In the genomic region with DNA sequence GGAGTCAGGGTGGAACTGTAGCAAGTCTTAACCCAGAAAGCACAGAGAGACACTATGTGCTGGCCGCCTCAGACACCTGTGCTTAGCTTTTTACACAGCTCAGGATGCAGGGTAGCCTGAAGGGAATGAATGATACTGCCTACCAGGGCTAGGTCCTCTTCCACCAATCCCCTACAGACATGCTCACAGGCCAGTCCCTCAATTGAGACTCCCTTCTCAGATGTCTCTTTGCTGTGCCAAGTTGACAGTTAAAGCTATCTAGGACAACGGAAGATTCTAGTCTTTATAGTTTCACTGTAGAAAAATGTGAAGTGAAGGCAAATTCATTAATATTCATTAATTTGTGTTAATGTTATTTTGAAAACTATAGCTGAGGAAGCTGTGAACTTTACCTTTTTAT, we compare ENCODE assay signal across 25 mouse cellular contexts. TPM values are rescaled to one million over a fixed set of nuclear protein-coding genes. Genes with fewer than 3 reads are reported as not detected.
A peak's percentile ranks its signal among the peaks of the same experiment; 100 is the strongest.
DNase-seq lines count a peak whose midpoint lies in the region; ATAC-seq and TF ChIP-seq lines count a peak whose summit lies in the region.
"Had no signal": no experiment of that assay in that cellular context is flagged by ENCODE, and none has a peak within 500 bp of the region (broad histone marks: within the 10 kb centered on the region; RNA-seq: fewer than 3 reads in every experiment).

No protein-coding gene starts in this region.

- peak overlapping the region; percentile 48; the same call in 1 of the 2 replicates for H3K27ac ChIP-seq in liver, embryonic 12.5 days
- no peak overlapping the region for H3K27ac ChIP-seq in liver, embryonic 11.5 days (ENCODE audit: low read depth, low read length)
- H3K27ac ChIP-seq in MEL (ENCODE audit: control insufficient read depth, low read depth, low read length), result peak overlapping the region; percentile 0; the same call in 1 of the 2 replicates
- no peak overlapping the region for H3K27ac ChIP-seq in midbrain, embryonic 11.5 days (ENCODE audit: low read depth, low read length)
- H3K27ac ChIP-seq: embryonic facial prominence, embryonic 12.5 days; embryonic facial prominence, embryonic 15.5 days; heart, embryonic 15.5 days; hindbrain, embryonic 10.5 days; hindbrain, embryonic 13.5 days; intestine, embryonic 15.5 days had no signal

- WGBS in liver, embryonic 12.5 days (ENCODE audit: insufficient replicate concordance), result 84% methylated on average over 2 of the region's 2 CpGs
- WGBS in liver, embryonic 11.5 days, result 73% methylated on average over 2 of the region's 2 CpGs
- 84% methylated on average over 2 of the region's 2 CpGs for WGBS in midbrain, embryonic 11.5 days

- peak; percentile 25 to 46; a peak in 1 of 4 replicates for TF ChIP-seq EP300 in MEL (IDR thresholded peaks at IDR 0.05; ENCODE audit: low read depth in 1 of 2, low read length in 2 of 2)

- ATAC-seq in liver, embryonic 12.5 days, result no peak
- no peak for ATAC-seq in liver, embryonic 11.5 days (replicated peaks; ENCODE audit: low FRiP score)
- no peak for ATAC-seq in midbrain, embryonic 11.5 days (ENCODE audit: low FRiP score)
- ATAC-seq: activated CD4-positive, CD25-positive, alpha-beta regulatory T cell, adult 4 months; CD4-positive, CD25-positive, alpha-beta regulatory T cell, adult 4 months; forebrain, embryonic 14.5 days; forebrain, postnatal 0 days; hindbrain, embryonic 16.5 days; intestine, embryonic 15.5 days had no signal

- TF ChIP-seq CTCF in MEL (IDR thresholded peaks at IDR 0.05 in 2 of 3, conservative IDR thresholded peaks at IDR 0.05 in 1 of 3; ENCODE audit: control insufficient read depth in 1 of 3, insufficient read depth in 1 of 3, low read depth in 2 of 3, low read length in 3 of 3, poor library complexity in 1 of 3, severe bottlenecking in 1 of 3), result no peak

- intact Hi-C loops in gastrocnemius, postnatal 36 days (cut with DNase I), result no loop called here
- intact Hi-C loops in left cerebral cortex, postnatal 4 days (cut with DNase I), result no loop called here

- H3K27me3 ChIP-seq in liver, embryonic 12.5 days (replicated peaks), result no peaks in the 10 kb centered on the region
- H3K27me3 ChIP-seq in liver, embryonic 11.5 days (replicated peaks; ENCODE audit: control insufficient read depth, insufficient read depth, low read length), result no peaks in the 10 kb centered on the region
- H3K27me3 ChIP-seq in MEL (ENCODE audit: control insufficient read depth in 1 of 2, insufficient read depth in 2 of 2, low read length in 2 of 2), result peaks cover 2 to 3% of the 10 kb centered on the region in 2 experiments; a peak in 2 of 4 replicates
- no peaks in the 10 kb centered on the region for H3K27me3 ChIP-seq in midbrain, embryonic 11.5 days (ENCODE audit: control insufficient read depth, insufficient read depth, low read length)
- H3K27me3 ChIP-seq: embryonic facial prominence, embryonic 12.5 days; embryonic facial prominence, embryonic 15.5 days; heart, embryonic 15.5 days; hindbrain, embryonic 13.5 days; intestine, embryonic 15.5 days had no signal

- peak; percentile 30 for DNase-seq in gastrocnemius, adult 18-20 months (ENCODE audit: low spot score)
- DNase-seq in gastrocnemius, postnatal 36 days, result no peak
- DNase-seq in liver, embryonic 11.5 days (ENCODE audit: low spot score), result no peak
- DNase-seq in MEL (ENCODE audit: low read depth, low spot score), result peak; percentile 66
- peak; percentile 30 for DNase-seq in brain, adult 2 months (ENCODE audit: low read depth, low spot score)
- no peak for DNase-seq in left cerebral cortex, postnatal 4 days
- DNase-seq in midbrain, embryonic 11.5 days (ENCODE audit: low spot score, missing footprints), result no peak
- DNase-seq: cerebellum, adult 11 months; cerebellum, adult 9-11 months; forebrain, postnatal 0 days; gastrocnemius, postnatal 10 days; heart, postnatal 10 days; heart, postnatal 36 days had no signal

- TF ChIP-seq POLR2A in MEL (IDR thresholded peaks at IDR 0.05; ENCODE audit: control insufficient read depth in 1 of 2, insufficient read depth in 1 of 2, low read depth in 1 of 2, low read length in 2 of 2, poor library complexity in 1 of 2), result no peak

- H3K9ac ChIP-seq in liver, embryonic 12.5 days, result no peak overlapping the region
- no peak overlapping the region for H3K9ac ChIP-seq in liver, embryonic 11.5 days (ENCODE audit: low read depth, low read length)
- no peak overlapping the region; the same call in 1 of the 2 replicates for H3K9ac ChIP-seq in MEL (ENCODE audit: control insufficient read depth, low read depth, low read length, poor library complexity, severe bottlenecking)
- H3K9ac ChIP-seq in midbrain, embryonic 11.5 days (ENCODE audit: low read length), result no peak overlapping the region
- H3K9ac ChIP-seq: embryonic facial prominence, embryonic 12.5 days; embryonic facial prominence, embryonic 15.5 days; forebrain, postnatal 0 days; heart, embryonic 15.5 days; hindbrain, embryonic 13.5 days; intestine, embryonic 15.5 days had no signal

- no peak overlapping the region for H3K4me3 ChIP-seq in liver, embryonic 12.5 days
- H3K4me3 ChIP-seq in liver, embryonic 11.5 days (ENCODE audit: low read depth, low read length), result no peak overlapping the region
- H3K4me3 ChIP-seq in MEL (ENCODE audit: control insufficient read depth in 1 of 2, insufficient read depth in 1 of 2, low read depth in 2 of 2, low read length in 2 of 2), result peak overlapping the region in 1 of 2 experiments; percentile 40; a peak in 2 of 4 replicates
- no peak overlapping the region for H3K4me3 ChIP-seq in midbrain, embryonic 11.5 days (ENCODE audit: low read depth, low read length)
- H3K4me3 ChIP-seq: embryonic facial prominence, embryonic 12.5 days; embryonic facial prominence, embryonic 15.5 days; heart, embryonic 15.5 days; hindbrain, embryonic 10.5 days; hindbrain, embryonic 13.5 days; intestine, embryonic 15.5 days had no signal

- no peak for TF ChIP-seq RAD21 in MEL (IDR thresholded peaks at IDR 0.05; ENCODE audit: low read depth, low read length)

- H3K4me2 ChIP-seq in liver, embryonic 12.5 days, result no peak overlapping the region
- H3K4me2 ChIP-seq in liver, embryonic 11.5 days, result no peak overlapping the region
- no peak overlapping the region for H3K4me2 ChIP-seq in midbrain, embryonic 11.5 days
- H3K4me2 ChIP-seq: embryonic facial prominence, embryonic 12.5 days; embryonic facial prominence, embryonic 15.5 days; heart, embryonic 11.5 days; heart, embryonic 15.5 days; hindbrain, embryonic 13.5 days; intestine, embryonic 15.5 days had no signal

- H3K4me1 ChIP-seq in liver, embryonic 12.5 days, result peaks cover 66% of the 10 kb centered on the region
- peaks cover 23% of the 10 kb centered on the region for H3K4me1 ChIP-seq in liver, embryonic 11.5 days (replicated peaks; ENCODE audit: control insufficient read depth, insufficient read depth, low read length)
- peaks cover 21 to 27% of the 10 kb centered on the region in 2 experiments for H3K4me1 ChIP-seq in MEL (ENCODE audit: control insufficient read depth in 1 of 2, insufficient read depth in 2 of 2, low read length in 2 of 2)
- H3K4me1 ChIP-seq in midbrain, embryonic 11.5 days (ENCODE audit: control insufficient read depth, insufficient read depth, low read length), result no peaks in the 10 kb centered on the region

- no peaks in the 10 kb centered on the region for H3K9me3 ChIP-seq in liver, embryonic 12.5 days (replicated peaks)
- no peaks in the 10 kb centered on the region for H3K9me3 ChIP-seq in liver, embryonic 11.5 days (ENCODE audit: control insufficient read depth, low read length)
- H3K9me3 ChIP-seq in MEL (replicated peaks; ENCODE audit: insufficient read depth, low read length), result no peaks in the 10 kb centered on the region
- H3K9me3 ChIP-seq in midbrain, embryonic 11.5 days (ENCODE audit: control insufficient read depth, low read length), result no peaks in the 10 kb centered on the region
- H3K9me3 ChIP-seq: embryonic facial prominence, embryonic 12.5 days; embryonic facial prominence, embryonic 15.5 days; heart, embryonic 15.5 days; hindbrain, embryonic 10.5 days; hindbrain, embryonic 13.5 days; intestine, embryonic 15.5 days had no signal

- H3K79me2 ChIP-seq in MEL (ENCODE audit: control insufficient read depth, insufficient read depth, low read length, poor library complexity), result no peaks in the 10 kb centered on the region

- no peaks in the 10 kb centered on the region for H3K36me3 ChIP-seq in liver, embryonic 12.5 days
- no peaks in the 10 kb centered on the region for H3K36me3 ChIP-seq in liver, embryonic 11.5 days (ENCODE audit: control insufficient read depth, insufficient read depth, low read length)
- H3K36me3 ChIP-seq in MEL (ENCODE audit: control insufficient read depth in 1 of 2, insufficient read depth in 2 of 2, low read length in 2 of 2), result peaks cover 0 to 30% of the 10 kb centered on the region in 2 experiments; a peak in 2 of 4 replicates
- H3K36me3 ChIP-seq in midbrain, embryonic 11.5 days (ENCODE audit: control insufficient read depth, insufficient read depth, low read length), result no peaks in the 10 kb centered on the region
- H3K36me3 ChIP-seq: embryonic facial prominence, embryonic 12.5 days; embryonic facial prominence, embryonic 15.5 days; heart, embryonic 15.5 days; hindbrain, embryonic 10.5 days; hindbrain, embryonic 13.5 days; intestine, embryonic 15.5 days had no signal

TF ChIP-seq in MEL, 35 proteins besides CTCF, POLR2A, EP300 and RAD21:
- TF ChIP-seq TCF12 (IDR thresholded peaks at IDR 0.05; ENCODE audit: low read depth, low read length) (0 out of 2 replicates have a peak, but pooled peaks have one; percentile 24), GATA1 (IDR thresholded peaks at IDR 0.05; ENCODE audit: low read depth, low read length) (0 out of 2 replicates have a peak, but pooled peaks have one; percentile 10), NELFE (IDR thresholded peaks at IDR 0.05; ENCODE audit: low read depth, low read length) (0 out of 2 replicates have a peak, but pooled peaks have one; percentile 7), ETS1 (IDR thresholded peaks at IDR 0.05; ENCODE audit: low read depth, low read length) (no peak)

RNA-seq across cellular contexts. Expression of a gene that starts 36.4 kb away (rescaled TPM):
- 10 to 100 TPM; 34.2 to 53.9 TPM for total RNA-seq in gastrocnemius, adult 18-20 months (2021)
- 10 to 100 TPM; 34.2 to 42.7 TPM for total RNA-seq in gastrocnemius, postnatal 36 days (2021)
- polyA plus RNA-seq in liver, embryonic 12.5 days (2016; fragmentation: Nextera tagmentation; extraction: Ambion mirVana), result 28.6 and 30.8 TPM in 2 replicates
- 27.4 and 29.1 TPM in 2 replicates for polyA plus RNA-seq in liver, embryonic 11.5 days (2014; fragmentation: Nextera tagmentation; extraction: Ambion mirVana)
- total RNA-seq in MEL (2012; rRNA removed), result 0.10 and 0.12 TPM in 2 replicates
- polyA plus RNA-seq in MEL (2012; ENCODE audit: insufficient read depth in 1 of 2, insufficient read length in 2 of 2, low read depth in 1 of 2, low replicate concordance in 2 of 2, missing spikeins in 1 of 2), result under 1 TPM in 1 of 2 experiments, not detected in 1; 0.15 TPM
- total RNA-seq in left cerebral cortex, postnatal 4 days (2021), result 10 to 100 TPM; 32.1 to 32.9 TPM
- 19.1 and 20.1 TPM in 2 replicates for polyA plus RNA-seq in midbrain, embryonic 11.5 days (2014; fragmentation: Nextera tagmentation; extraction: Ambion mirVana)

Comparison
In these comparisons a context has a peak if more than half of its experiments do, and no peak if none do; other contexts are left out.
1. DNase-seq: peak in gastrocnemius, adult 18-20 months (single experiment), MEL (single experiment) and brain, adult 2 months (single experiment); none in gastrocnemius, postnatal 36 days (0 of 2), liver, embryonic 11.5 days (single experiment), left cerebral cortex, postnatal 4 days (single experiment) and midbrain, embryonic 11.5 days (single experiment).
2. H3K27ac ChIP-seq: peak in liver, embryonic 12.5 days (single experiment) and MEL (single experiment); none in liver, embryonic 11.5 days (single experiment) and midbrain, embryonic 11.5 days (single experiment).
3. RNA of a gene that starts 36.4 kb away (total RNA-seq): 34.2 to 53.9 TPM in gastrocnemius, adult 18-20 months, 34.2 to 42.7 TPM in gastrocnemius, postnatal 36 days and 32.1 to 32.9 TPM in left cerebral cortex, postnatal 4 days; 0.10 to 0.12 TPM in MEL; every median in the first group is over 10 times any median in the second.